Mouse (Mus musculus) embryonic facial prominence, embryonic 15.5 days (tissue): Measurements from ENCODE around the gene Naa20. TPM values are rescaled to one million over a fixed set of nuclear protein-coding genes. Genes with fewer than 3 reads are reported as not detected.
A peak's percentile ranks its signal among the peaks of the same experiment; 100 is the strongest.

ENCODE experiments used
- ATAC-seq: fragments of 200-750 bp; cut with Nextera tagmentation; 2 replicates; pipeline ENCODE4 v1.8.0; 2017; ENCODE audit warnings: low read depth, moderate TSS enrichment; ENCODE audit not compliant: insufficient number of reproducible peaks, low FRiP score, low TSS enrichment
- H3K27ac ChIP-seq: fragments of 300-500 bp; sonication (generic); replicated peaks from 2 replicates; pipeline ENCODE4 v1.5.1; 2015; ENCODE audit warnings: mild to moderate bottlenecking, inconsistent platforms
- H3K27me3 ChIP-seq: fragments of 300-500 bp; sonication (generic); 2 replicates; pipeline ENCODE4 v1.6.1; 2015; ENCODE audit warnings: inconsistent platforms
- H3K36me3 ChIP-seq: fragments of 300-500 bp; sonication (generic); 2 replicates; pipeline ENCODE4 v1.6.1; 2015; ENCODE audit warnings: mild to moderate bottlenecking, inconsistent platforms
- H3K4me1 ChIP-seq: fragments of 300-500 bp; sonication (generic); 2 replicates; pipeline ENCODE4 v1.6.1; 2015; ENCODE audit warnings: inconsistent platforms
- H3K4me2 ChIP-seq: fragments of 300-500 bp; sonication (generic); replicated peaks from 2 replicates; pipeline ENCODE4 v1.6.1; 2015; ENCODE audit warnings: mild to moderate bottlenecking, inconsistent platforms
- H3K4me3 ChIP-seq: fragments of 300-500 bp; sonication (generic); replicated peaks from 2 replicates; pipeline ENCODE4 v1.5.1; 2015; ENCODE audit warnings: mild to moderate bottlenecking, inconsistent platforms
- H3K9ac ChIP-seq: fragments of 300-500 bp; sonication (generic); 2 replicates; pipeline ENCODE4 v1.6.1; 2015; ENCODE audit warnings: inconsistent platforms
- H3K9me3 ChIP-seq: fragments of 300-500 bp; sonication (generic); replicated peaks from 2 replicates; pipeline ENCODE4 v1.6.1; 2016; ENCODE audit warnings: inconsistent platforms
- WGBS: fragments of 180-500 bp; shearing (Covaris S2); methylation state at CpG from one replicate; pipeline ENCODE4 v1.1.7; 2015; 5-methylcytosine and 5-hydroxymethylcytosine counted together
- polyA plus RNA-seq: library from polyadenylated mRNA; unstranded; fragments of >200 nt; fragmentation: Nextera tagmentation; extraction: Ambion mirVana; gene quantifications from 2 replicates; pipeline ENCODE4 v1.2.1, GENCODE M21; 2015

Gene Naa20
- 151 and 160 TPM in 2 replicates for polyA plus RNA-seq

- Histone ChIP-seq H3K4me2 (peak within 1 kb of the TSS; percentile 61), H3K4me1 (peaks cover 17% of the 10 kb centered on the region), H3K27ac (no peak within 1 kb of the TSS), H3K4me3 (peak within 1 kb of the TSS; percentile 99), H3K27me3 (no peaks in the 10 kb centered on the region), H3K9ac (no peak within 1 kb of the TSS), H3K36me3 (peaks cover 2% of the 10 kb centered on the region; the same call in 1 of the 2 replicates), H3K9me3 (no peaks in the 10 kb centered on the region)
- 85% methylated on average over 6 of the region's 6 CpGs for WGBS
- ATAC-seq, result no peak
Measured at GRCm38 (mm10) chr2:145901861-145902260, at the start of gene Naa20. TSS of gene Naa20 (plus strand) at chr2:145902099.

GRCm38 (mm10) chr2:145855831-145856230 lies 46.1 kb upstream of the Naa20 start:
- H3K4me2 ChIP-seq, result no peak overlapping the region
- H3K9me3 ChIP-seq, result no peaks in the 10 kb centered on the region
- ATAC-seq, result no peak
- H3K4me3 ChIP-seq, result no peak overlapping the region
- WGBS, result 63% methylated on average over 9 of the region's 9 CpGs
- no peaks in the 10 kb centered on the region for H3K36me3 ChIP-seq
- peaks cover 37% of the 10 kb centered on the region for H3K4me1 ChIP-seq
- no peak overlapping the region for H3K9ac ChIP-seq
- H3K27ac ChIP-seq, result peak overlapping the region; percentile 55
- no peaks in the 10 kb centered on the region for H3K27me3 ChIP-seq

- Histone ChIP-seq H3K27ac (no peak overlapping the region), H3K9ac (no peak overlapping the region), H3K9me3 (no peaks in the 10 kb centered on the region), H3K4me1 (peaks cover 41% of the 10 kb centered on the region), H3K36me3 (no peaks in the 10 kb centered on the region), H3K4me3 (no peak overlapping the region), H3K27me3 (no peaks in the 10 kb centered on the region), H3K4me2 (no peak overlapping the region)
- WGBS, result 66% methylated on average over 8 of the region's 8 CpGs
- ATAC-seq, result no peak
Measured at GRCm38 (mm10) chr2:145857864-145858263, 44.0 kb upstream of the Naa20 start.

GRCm38 (mm10) chr2:145859442-145859931 lies 42.4 kb upstream of the Naa20 start:
- H3K4me1 ChIP-seq, result peaks cover 57% of the 10 kb centered on the region
- peak overlapping the region; percentile 97 for H3K27ac ChIP-seq
- peak overlapping the region; percentile 58 for H3K4me3 ChIP-seq
- H3K9me3 ChIP-seq, result no peaks in the 10 kb centered on the region
- H3K9ac ChIP-seq, result peak overlapping the region; percentile 21; the same call in 1 of the 2 replicates
- H3K27me3 ChIP-seq, result no peaks in the 10 kb centered on the region
- ATAC-seq, result peak; percentile 32; the same call in 1 of the 2 replicates
- H3K36me3 ChIP-seq, result no peaks in the 10 kb centered on the region
- 8% methylated on average over 7 of the region's 7 CpGs for WGBS
- peak overlapping the region; percentile 70 for H3K4me2 ChIP-seq

GRCm38 (mm10) chr2:145859932-145860801 lies 41.7 kb upstream of the Naa20 start:
- peak; percentile 85 for ATAC-seq
- WGBS, result 1% methylated on average over 40 of the region's 40 CpGs

GRCm38 (mm10) chr2:145861193-145862123 lies 40.4 kb upstream of the Naa20 start:
- 18% methylated on average over 8 of the region's 8 CpGs for whole genome bisulfite sequencing
- peak overlapping the region; percentile 97 for H3K27ac ChIP-seq
- peak overlapping the region; percentile 54 for H3K9ac ChIP-seq
- H3K9me3 ChIP-seq, result no peaks in the 10 kb centered on the region; the same call in 1 of the 2 replicates
- H3K27me3 ChIP-seq, result no peaks in the 10 kb centered on the region
- H3K36me3 ChIP-seq, result peaks cover 3% of the 10 kb centered on the region; the same call in 1 of the 2 replicates
- no peak for ATAC-seq
- H3K4me3 ChIP-seq, result peak overlapping the region; percentile 58
- H3K4me1 ChIP-seq, result peaks cover 53% of the 10 kb centered on the region
- H3K4me2 ChIP-seq, result peak overlapping the region; percentile 70

More at GRCm38 (mm10) chr2:145859932-145860801, 41.7 kb upstream of the Naa20 start:
- H3K9ac ChIP-seq, result peak overlapping the region; percentile 54
- no peaks in the 10 kb centered on the region; the same call in 1 of the 2 replicates for H3K9me3 ChIP-seq
- H3K27ac ChIP-seq, result peak overlapping the region; percentile 97
- H3K36me3 ChIP-seq, result no peaks in the 10 kb centered on the region
- peak overlapping the region; percentile 70 for H3K4me2 ChIP-seq
- no peaks in the 10 kb centered on the region for H3K27me3 ChIP-seq
- peak overlapping the region; percentile 58 for H3K4me3 ChIP-seq
- H3K4me1 ChIP-seq, result peaks cover 57% of the 10 kb centered on the region

GRCm38 (mm10) chr2:145862206-145862817 lies 39.6 kb upstream of the Naa20 start:
- ATAC-seq, result no peak
- Histone ChIP-seq H3K9ac (peak overlapping the region; percentile 10; the same call in 1 of the 2 replicates), H3K27ac (peak overlapping the region; percentile 97), H3K4me3 (peak overlapping the region; percentile 58), H3K9me3 (no peaks in the 10 kb centered on the region; the same call in 1 of the 2 replicates), H3K4me1 (peaks cover 53% of the 10 kb centered on the region), H3K27me3 (no peaks in the 10 kb centered on the region), H3K36me3 (peaks cover 11% of the 10 kb centered on the region; the same call in 1 of the 2 replicates), H3K4me2 (peak overlapping the region; percentile 70)
- 20% methylated on average over 10 of the region's 10 CpGs for WGBS

GRCm38 (mm10) chr2:145865344-145865743 lies 36.6 kb upstream of the Naa20 start:
- 79% methylated on average over 3 of the region's 3 CpGs for whole genome bisulfite sequencing
- no peak for ATAC-seq
- H3K4me3 ChIP-seq, result no peak overlapping the region
- H3K4me1 ChIP-seq, result peaks cover 30% of the 10 kb centered on the region
- H3K27me3 ChIP-seq, result no peaks in the 10 kb centered on the region
- no peaks in the 10 kb centered on the region; the same call in 1 of the 2 replicates for H3K9me3 ChIP-seq
- peaks cover 33% of the 10 kb centered on the region; the same call in 1 of the 2 replicates for H3K36me3 ChIP-seq
- H3K4me2 ChIP-seq, result no peak overlapping the region
- no peak overlapping the region for H3K27ac ChIP-seq
- no peak overlapping the region for H3K9ac ChIP-seq

GRCm38 (mm10) chr2:145866238-145866637 lies 35.7 kb upstream of the Naa20 start:
- ATAC-seq, result no peak
- Histone ChIP-seq H3K27ac (no peak overlapping the region), H3K9ac (no peak overlapping the region), H3K4me3 (no peak overlapping the region), H3K4me1 (peaks cover 24% of the 10 kb centered on the region), H3K27me3 (no peaks in the 10 kb centered on the region), H3K4me2 (no peak overlapping the region), H3K36me3 (peaks cover 33% of the 10 kb centered on the region; the same call in 1 of the 2 replicates), H3K9me3 (no peaks in the 10 kb centered on the region; the same call in 1 of the 2 replicates)
- 62% methylated on average over 3 of the region's 3 CpGs for WGBS

GRCm38 (mm10) chr2:145866695-145867449 lies 35.0 kb upstream of the Naa20 start:
- Histone ChIP-seq H3K27me3 (no peaks in the 10 kb centered on the region), H3K4me2 (no peak overlapping the region), H3K9ac (no peak overlapping the region), H3K9me3 (no peaks in the 10 kb centered on the region; the same call in 1 of the 2 replicates), H3K4me3 (no peak overlapping the region), H3K36me3 (peaks cover 33% of the 10 kb centered on the region; the same call in 1 of the 2 replicates), H3K27ac (no peak overlapping the region), H3K4me1 (peaks cover 21% of the 10 kb centered on the region)
- ATAC-seq, result no peak
- WGBS, result 88% methylated on average over 11 of the region's 11 CpGs
